ENCODE assay signal across 30 mouse cellular contexts in the genomic region with DNA sequence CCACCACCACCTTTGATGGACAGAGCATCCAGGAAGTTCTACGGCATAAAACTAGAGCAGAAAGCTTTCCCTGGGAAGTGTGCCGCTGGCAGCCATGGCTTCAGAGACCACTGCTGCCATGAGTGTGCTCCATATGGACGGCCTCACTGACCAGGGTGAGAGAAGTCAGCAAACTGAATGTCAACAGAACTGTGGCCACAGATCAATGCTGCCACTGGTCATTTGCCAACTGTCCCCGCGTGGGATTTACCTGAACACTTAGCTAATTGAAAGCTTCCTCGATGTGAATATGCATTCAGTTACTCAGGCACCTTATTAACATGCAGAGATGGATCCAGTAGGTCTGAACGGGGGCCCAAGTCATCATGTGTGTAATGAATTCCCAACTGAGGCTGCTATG.
"Had no signal": no experiment of that assay in that cellular context is flagged by ENCODE, and none has a peak within 500 bp of the region (broad histone marks: within the 10 kb centered on the region; RNA-seq: fewer than 3 reads in every experiment).

No protein-coding gene starts in this region.

- ATAC-seq: lung, postnatal 0 days; midbrain, embryonic 13.5 days; midbrain, embryonic 15.5 days; midbrain, embryonic 16.5 days had no signal

- H3K4me3 ChIP-seq: left cerebral cortex, adult 2 months; limb, embryonic 10.5 days; limb, embryonic 12.5 days; limb, embryonic 13.5 days; limb, embryonic 15.5 days; liver, embryonic 13.5 days; liver, embryonic 15.5 days; lung, embryonic 15.5 days; megakaryocyte, embryonic 14.5 days; midbrain, embryonic 10.5 days; midbrain, embryonic 12.5 days; midbrain, embryonic 13.5 days; midbrain, embryonic 15.5 days; myocyte; neural tube, embryonic 12.5 days; neural tube, embryonic 13.5 days had no signal

- H3K4me2 ChIP-seq: limb, embryonic 12.5 days; limb, embryonic 13.5 days; limb, embryonic 15.5 days; liver, embryonic 13.5 days; liver, embryonic 15.5 days; lung, embryonic 14.5 days; lung, embryonic 15.5 days; midbrain, embryonic 11.5 days; midbrain, embryonic 12.5 days; midbrain, embryonic 13.5 days; midbrain, embryonic 15.5 days; neural tube, embryonic 12.5 days; neural tube, embryonic 13.5 days had no signal

- H3K9ac ChIP-seq: limb, embryonic 12.5 days; limb, embryonic 13.5 days; limb, embryonic 15.5 days; liver, embryonic 13.5 days; liver, embryonic 14.5 days; liver, embryonic 15.5 days; lung, embryonic 14.5 days; lung, embryonic 15.5 days; midbrain, embryonic 12.5 days; midbrain, embryonic 13.5 days; midbrain, embryonic 15.5 days; neural tube, embryonic 12.5 days; neural tube, embryonic 13.5 days had no signal

- H3K27ac ChIP-seq: left cerebral cortex, adult 2 months; limb, embryonic 10.5 days; limb, embryonic 12.5 days; limb, embryonic 13.5 days; limb, embryonic 15.5 days; liver, embryonic 13.5 days; liver, embryonic 14.5 days; liver, embryonic 15.5 days; lung, embryonic 15.5 days; macrophage; midbrain, embryonic 10.5 days; midbrain, embryonic 12.5 days; midbrain, embryonic 13.5 days; midbrain, embryonic 15.5 days; neural tube, embryonic 12.5 days; neural tube, embryonic 13.5 days had no signal

- H3K9me3 ChIP-seq: limb, embryonic 10.5 days; limb, embryonic 12.5 days; limb, embryonic 13.5 days; limb, embryonic 15.5 days; liver, embryonic 13.5 days; liver, embryonic 15.5 days; lung, embryonic 15.5 days; midbrain, embryonic 10.5 days; midbrain, embryonic 12.5 days; midbrain, embryonic 13.5 days; midbrain, embryonic 15.5 days; neural tube, embryonic 12.5 days; neural tube, embryonic 13.5 days had no signal

- H3K27me3 ChIP-seq: limb, embryonic 12.5 days; limb, embryonic 13.5 days; limb, embryonic 15.5 days; liver, embryonic 13.5 days; liver, embryonic 15.5 days; lung, embryonic 15.5 days; megakaryocyte, embryonic 14.5 days; midbrain, embryonic 12.5 days; midbrain, embryonic 13.5 days; midbrain, embryonic 15.5 days; neural tube, embryonic 12.5 days; neural tube, embryonic 13.5 days had no signal

- DNase-seq: left cerebral cortex, postnatal 4 days; liver, embryonic 13.5 days; lung, adult 18-20 months; lung, adult 2 months; lung, embryonic 14.5 days; lung, postnatal 10 days; lung, postnatal 14 days; lung, postnatal 36 days; lung, postnatal 4 days; midbrain, embryonic 14.5 days had no signal

- H3K36me3 ChIP-seq: midbrain, embryonic 15.5 days had no signal

- H3K4me1 ChIP-seq: limb, embryonic 10.5 days; limb, embryonic 12.5 days; limb, embryonic 13.5 days; limb, embryonic 15.5 days; liver, embryonic 13.5 days; liver, embryonic 15.5 days; lung, embryonic 15.5 days; megakaryocyte, embryonic 14.5 days; midbrain, embryonic 10.5 days; midbrain, embryonic 12.5 days; midbrain, embryonic 13.5 days; midbrain, embryonic 15.5 days; neural tube, embryonic 12.5 days; neural tube, embryonic 13.5 days had no signal
